Mouse (Mus musculus): Measurements from ENCODE around the gene Tgif2.
"Not testable (repeated sequence)": the region's sequence is repeated elsewhere in the genome, so short reads cannot be mapped to it uniquely, and the experiment has no call there.

Gene Tgif2

GRCm38 (mm10) chr2:156839319-156840191, at the start of gene Tgif2:
TSS of gene Tgif2 (plus strand) at chr2:156840007.
- peak; percentile 78 for DNase-seq (ENCODE audit: extremely low spot score, low read depth, low spot score)

- DNase-seq (ENCODE audit: extremely low spot score, low read depth, low spot score): no peak
These were observed 41.3 kb upstream of the Tgif2 start for GRCm38 (mm10) chr2:156798516-156798915.

DNA sequence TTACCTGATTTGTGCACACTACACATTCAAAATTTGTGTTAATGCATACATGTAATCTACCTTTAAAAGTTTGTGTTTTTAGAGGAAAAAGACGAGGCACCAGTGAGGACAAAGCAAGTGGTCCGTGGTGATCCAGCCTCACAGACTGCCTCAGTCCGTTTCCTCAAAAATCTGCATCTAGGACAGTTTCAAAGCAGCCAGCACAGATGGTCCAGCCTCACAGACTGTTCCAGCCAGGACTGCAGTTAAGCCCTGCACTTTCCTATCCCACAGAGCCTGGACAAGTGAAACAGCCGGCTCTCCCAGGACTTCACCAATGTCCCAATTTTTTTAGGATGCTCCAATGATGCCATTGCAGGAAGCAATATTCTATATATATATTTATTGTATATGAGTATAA, 38.8 kb upstream of the Tgif2 start:
- no peak for DNase-seq (ENCODE audit: extremely low spot score, low read depth, low spot score)

GRCm38 (mm10) chr2:156802116-156802515, 37.7 kb upstream of the Tgif2 start:
- DNase-seq (ENCODE audit: extremely low spot score, low read depth, low spot score): not testable (repeated sequence)

DNA sequence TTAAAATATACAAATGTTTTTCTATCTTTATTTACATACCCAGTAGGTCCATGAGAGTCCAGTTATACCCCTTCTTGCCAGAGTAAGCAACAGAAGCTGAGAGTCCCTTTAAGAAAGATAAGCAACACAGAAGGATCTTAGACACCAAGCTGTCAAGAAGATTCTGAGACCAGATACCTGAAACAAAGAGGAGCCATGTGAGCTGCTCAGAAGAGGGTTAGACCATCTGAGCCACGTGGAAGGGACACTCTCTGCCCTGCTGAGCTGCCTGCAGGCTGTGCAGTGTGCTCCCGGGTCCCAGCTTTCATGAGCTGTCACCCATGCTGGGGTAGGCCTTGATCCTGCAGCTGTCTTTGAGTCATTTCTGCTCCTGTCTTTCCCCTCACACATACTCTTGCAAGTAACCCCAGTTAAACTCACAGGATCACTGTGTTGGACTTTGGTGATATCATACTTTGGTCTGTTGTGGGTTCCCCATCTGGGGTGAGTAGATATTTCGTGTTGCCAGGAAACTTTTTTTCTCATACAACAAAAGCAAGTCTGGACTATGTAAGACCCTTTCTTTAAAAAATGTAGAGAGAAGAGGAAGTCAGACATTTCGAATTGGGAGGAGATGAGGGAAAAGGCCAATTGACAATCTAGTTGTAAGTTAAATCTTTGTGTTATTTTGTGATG, 36.0 kb upstream of the Tgif2 start:
- no peak for DNase-seq (ENCODE audit: extremely low spot score, low read depth, low spot score)

DNA sequence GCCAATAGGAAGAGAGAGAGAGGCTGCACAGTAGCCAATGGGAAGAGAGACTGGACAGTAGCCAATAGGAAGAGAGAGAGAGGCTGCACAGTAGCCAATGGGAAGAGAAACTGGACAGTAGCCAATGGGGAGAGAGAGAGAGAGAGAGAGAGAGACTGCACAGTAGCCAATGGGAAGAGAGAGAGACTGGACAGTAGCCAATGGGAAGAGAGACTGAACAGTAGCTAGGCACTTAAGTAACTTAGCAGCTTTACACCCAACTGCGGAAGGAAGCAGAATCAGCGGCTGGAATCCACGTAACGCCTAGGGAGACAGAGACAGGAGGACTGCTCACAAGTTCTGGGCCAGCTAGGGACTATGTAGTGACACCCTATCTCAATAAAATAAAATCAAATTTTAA, 35.2 kb upstream of the Tgif2 start:
- DNase-seq (ENCODE audit: extremely low spot score, low read depth, low spot score): no peak

DNA sequence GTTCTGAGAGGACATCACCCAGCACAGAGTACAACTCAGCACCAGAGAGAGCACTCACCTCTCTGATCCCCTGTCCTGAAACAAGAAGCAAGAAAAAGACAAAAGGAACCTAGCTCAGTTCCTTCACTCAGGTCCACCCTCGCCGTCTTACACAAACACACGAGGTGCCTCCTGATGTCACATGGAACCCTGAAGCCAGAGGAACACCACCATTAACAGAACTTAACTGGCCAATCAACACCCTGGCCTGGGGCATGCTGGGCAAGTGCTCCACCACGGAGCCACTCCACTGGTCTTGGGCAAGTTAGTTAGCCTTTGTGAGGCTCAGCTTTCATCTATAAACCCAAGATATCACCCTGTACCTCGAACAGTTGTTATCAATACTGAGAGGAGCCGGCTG, 32.9 kb upstream of the Tgif2 start:
- no peak for DNase-seq (ENCODE audit: extremely low spot score, low read depth, low spot score)

DNA sequence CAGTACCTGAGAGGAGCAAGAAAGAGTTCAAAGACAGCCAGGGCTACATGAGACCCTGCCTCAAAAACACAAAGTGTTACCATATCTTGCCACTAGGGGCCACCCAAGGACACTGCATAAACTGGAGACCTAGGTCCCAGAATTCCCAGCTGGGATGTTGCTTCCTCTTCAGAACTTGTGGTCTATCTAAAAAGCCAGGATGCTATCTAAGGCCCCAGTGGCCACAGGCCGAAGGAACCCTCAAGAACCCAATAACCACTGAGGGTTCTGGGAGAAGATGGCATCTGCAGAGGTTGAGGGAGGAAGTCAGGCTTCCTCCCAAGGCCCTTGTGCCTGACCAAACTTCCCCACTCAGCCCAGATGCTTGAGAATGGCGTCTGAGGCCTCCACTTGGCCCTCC, 30.2 kb upstream of the Tgif2 start:
- peak; percentile 72 for DNase-seq (ENCODE audit: extremely low spot score, low read depth, low spot score)

DNA sequence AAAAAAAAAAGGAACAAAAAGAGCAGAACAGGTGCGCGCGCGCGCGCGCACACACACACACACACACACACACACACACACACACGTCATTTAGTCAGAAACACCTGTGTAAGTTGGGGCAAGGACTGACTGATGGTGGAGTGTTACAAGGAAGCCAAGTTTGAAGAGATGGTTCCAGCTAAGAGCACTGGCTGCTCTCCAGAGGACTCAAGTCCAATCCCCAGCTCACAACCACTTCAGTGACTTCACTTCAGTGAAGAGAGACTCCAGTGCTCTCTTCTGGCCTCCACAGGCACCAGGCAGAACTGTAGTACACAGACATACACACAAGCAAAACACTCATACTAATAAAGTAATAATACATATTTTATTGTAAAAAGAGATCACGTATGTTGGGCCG, 29.1 kb upstream of the Tgif2 start:
- no peak for DNase-seq (ENCODE audit: extremely low spot score, low read depth, low spot score)

DNA sequence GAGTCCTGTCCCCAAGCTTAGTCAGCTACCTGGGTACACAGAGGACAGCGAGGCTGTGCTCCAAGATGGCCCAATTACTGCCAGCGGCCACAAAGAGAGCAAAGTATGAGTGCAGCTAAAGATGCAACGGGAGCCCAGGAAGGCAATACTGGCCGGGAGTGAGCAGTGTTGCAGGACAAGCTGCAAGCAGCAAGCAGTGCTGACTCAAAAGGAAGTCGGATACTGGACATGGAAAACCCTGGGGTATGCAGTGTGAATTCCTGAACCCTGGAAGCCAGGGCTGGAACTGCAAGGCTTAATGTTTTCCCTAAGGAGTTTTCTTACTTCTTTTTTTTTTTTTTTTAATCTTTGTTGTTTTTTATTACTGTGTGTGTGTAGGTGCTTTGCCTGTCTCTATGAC, 28.3 kb upstream of the Tgif2 start:
- DNase-seq (ENCODE audit: extremely low spot score, low read depth, low spot score): no peak

GRCm38 (mm10) chr2:156814344-156814801, 25.4 kb upstream of the Tgif2 start:
- DNase-seq (ENCODE audit: extremely low spot score, low read depth, low spot score): no peak

DNA sequence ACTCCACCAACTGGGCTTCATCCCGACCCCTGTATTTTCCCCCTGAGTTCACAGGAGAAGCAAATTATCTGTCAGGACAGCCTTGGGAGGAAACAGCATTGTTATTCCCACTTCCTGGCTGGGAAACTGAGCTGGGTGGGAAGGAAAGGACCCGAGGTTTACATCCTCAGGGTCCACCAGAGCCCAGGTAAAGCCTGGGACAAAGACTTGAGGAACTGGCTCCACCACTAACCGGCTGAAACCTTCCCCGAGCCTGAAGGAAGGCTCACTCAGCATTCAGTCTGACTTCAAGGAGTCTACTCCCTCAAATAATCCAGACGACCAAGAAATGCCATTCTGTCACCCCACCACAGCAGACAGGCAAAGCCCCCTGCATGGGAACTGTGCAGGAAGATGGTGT, 24.9 kb upstream of the Tgif2 start:
- no peak for DNase-seq (ENCODE audit: extremely low spot score, low read depth, low spot score)

DNA sequence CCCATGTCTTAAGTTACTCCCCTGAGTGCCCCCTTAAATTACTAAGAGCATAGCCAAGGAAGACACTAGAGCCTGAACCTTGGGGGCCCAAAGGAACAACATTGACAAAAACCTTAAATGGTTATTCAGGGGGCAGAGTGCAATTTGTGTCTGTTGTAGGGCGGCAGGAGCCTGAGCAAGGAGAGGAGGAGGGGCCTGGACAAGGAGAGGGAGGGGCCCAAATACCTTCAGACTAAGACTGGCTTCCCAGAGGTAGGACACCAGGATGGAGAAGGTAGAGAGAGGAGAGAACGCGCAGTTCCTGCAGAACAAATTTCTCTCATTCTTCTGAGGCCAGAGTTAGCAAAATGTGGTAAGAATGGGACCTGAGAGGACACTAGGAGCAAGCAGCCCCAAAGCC, 24.4 kb upstream of the Tgif2 start:
- DNase-seq (ENCODE audit: extremely low spot score, low read depth, low spot score): no peak

GRCm38 (mm10) chr2:156816116-156816515, 23.7 kb upstream of the Tgif2 start:
- no peak for DNase-seq (ENCODE audit: extremely low spot score, low read depth, low spot score)

DNA sequence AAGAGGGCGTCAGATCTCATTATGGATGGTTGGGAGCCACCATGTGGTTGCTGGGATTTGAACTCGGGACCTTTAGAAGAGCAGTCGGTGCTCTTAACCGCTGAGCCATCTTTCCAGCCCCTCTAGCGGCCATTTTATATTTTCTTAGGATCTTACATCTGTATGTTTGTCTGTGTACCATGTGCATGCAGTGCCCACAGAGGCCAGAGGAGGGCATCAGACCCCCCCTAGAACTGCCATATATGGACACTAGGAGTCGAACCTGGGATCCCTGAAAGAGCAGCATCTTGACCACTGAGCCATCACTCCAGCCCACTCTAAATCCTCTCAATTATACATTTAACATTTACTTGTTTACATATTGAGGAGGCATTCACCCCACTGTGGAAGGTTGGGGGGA, 14.7 kb upstream of the Tgif2 start:
- DNase-seq (ENCODE audit: extremely low spot score, low read depth, low spot score): not testable (repeated sequence)

GRCm38 (mm10) chr2:156834336-156834735, 5.5 kb upstream of the Tgif2 start:
- no peak for DNase-seq (ENCODE audit: extremely low spot score, low read depth, low spot score)

DNA sequence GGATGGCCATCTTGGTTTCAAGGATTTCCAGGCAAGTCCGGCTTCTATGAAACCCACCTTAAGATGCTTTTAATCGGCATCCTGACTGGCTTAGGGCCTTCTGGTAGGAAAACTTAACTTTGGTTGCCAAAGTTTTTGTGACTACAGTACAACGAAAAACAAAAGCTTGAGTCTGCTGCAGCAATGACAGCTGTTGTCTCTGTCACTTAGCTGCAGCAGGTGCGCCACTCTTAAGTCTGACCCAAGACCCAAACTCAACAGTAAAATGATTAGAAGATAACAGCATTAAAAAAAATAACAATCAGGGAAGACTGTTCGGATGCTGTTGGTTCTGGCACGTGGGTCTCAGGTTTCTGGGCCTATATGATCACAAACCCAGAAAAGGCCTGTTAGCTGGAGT, 968 bp upstream of the Tgif2 start:
- no peak for DNase-seq (ENCODE audit: extremely low spot score, low read depth, low spot score)

GRCm38 (mm10) chr2:156840301-156841027, 657 bp downstream of the Tgif2 start:
- no peak for DNase-seq (ENCODE audit: extremely low spot score, low read depth, low spot score)

GRCm38 (mm10) chr2:156841028-156841840, 1.4 kb downstream of the Tgif2 start:
- DNase-seq (ENCODE audit: extremely low spot score, low read depth, low spot score): no peak

- DNase-seq (ENCODE audit: extremely low spot score, low read depth, low spot score): no peak
These were observed 2.3 kb downstream of the Tgif2 start for GRCm38 (mm10) chr2:156841841-156842706.

Data from hindlimb bud, embryonic 11.5 days (tissue).